Mouse (Mus musculus) stomach, embryonic 16.5 days (tissue): ENCODE measurements around the gene Cnppd1. TPM values are rescaled to one million over a fixed set of nuclear protein-coding genes. Genes with fewer than 3 reads are reported as not detected.
A peak's percentile ranks its signal among the peaks of the same experiment; 100 is the strongest.

Experiments used
- ATAC-seq: fragments of 200-750 bp; cut with Nextera tagmentation; 2 replicates; pipeline ENCODE4 v1.8.0; 2017; ENCODE audit warnings: moderate number of reproducible peaks, moderate TSS enrichment; ENCODE audit not compliant: insufficient read depth, low FRiP score
- H3K27ac ChIP-seq: fragments of 300-500 bp; sonication (generic); 2 replicates; pipeline ENCODE4 v1.5.1; 2014; ENCODE audit warnings: low read length
- H3K27me3 ChIP-seq: fragments of 300-500 bp; sonication (generic); 2 replicates; pipeline ENCODE4 v1.6.1; 2014; ENCODE audit warnings: low read length, control low read depth, mixed read lengths; ENCODE audit not compliant: control insufficient read depth, insufficient read depth
- H3K36me3 ChIP-seq: fragments of 300-500 bp; sonication (generic); 2 replicates; pipeline ENCODE4 v1.6.1; 2014; ENCODE audit warnings: low read length; ENCODE audit not compliant: control insufficient read depth, insufficient read depth
- H3K4me1 ChIP-seq: fragments of 300-500 bp; sonication (generic); 2 replicates; pipeline ENCODE4 v1.6.1; 2014; ENCODE audit warnings: low read length, control low read depth, mixed read lengths; ENCODE audit not compliant: control insufficient read depth, insufficient read depth
- H3K4me2 ChIP-seq: fragments of 300-500 bp; sonication (generic); 2 replicates; pipeline ENCODE4 v1.6.1; 2014; ENCODE audit warnings: low read depth, low read length, mixed read lengths
- H3K4me3 ChIP-seq: fragments of 300-500 bp; sonication (generic); replicated peaks from 2 replicates; pipeline ENCODE4 v1.5.1; 2014; ENCODE audit warnings: mild to moderate bottlenecking, low read length
- H3K9ac ChIP-seq: fragments of 300-500 bp; sonication (generic); 2 replicates; pipeline ENCODE4 v1.6.1; 2014; ENCODE audit warnings: low read length
- H3K9me3 ChIP-seq: fragments of 300-500 bp; sonication (generic); replicated peaks from 2 replicates; pipeline ENCODE4 v1.6.1; 2016; ENCODE audit warnings: low read length, control low read depth; ENCODE audit not compliant: control insufficient read depth
- WGBS: fragments of 180-500 bp; shearing (Covaris S2); extraction: QIAGEN DNeasy Blood & Tissue Kit; methylation state at CpG from one replicate; pipeline ENCODE4 v1.1.7; 2014; 5-methylcytosine and 5-hydroxymethylcytosine counted together
- polyA plus RNA-seq: library from polyadenylated mRNA; unstranded; fragments of >200 nt; fragmentation: Nextera tagmentation; extraction: Ambion mirVana; gene quantifications from 2 replicates; pipeline ENCODE4 v1.2.1, GENCODE M21; 2015

The Cnppd1 gene
- polyA plus RNA-seq: 41.4 and 43.4 TPM in 2 replicates

- H3K4me1 ChIP-seq: peaks cover 21% of the 10 kb centered on the region
- H3K4me3 ChIP-seq: peak within 1 kb of the TSS; percentile 96
- H3K27ac ChIP-seq: peak within 1 kb of the TSS; percentile 98
- 1% methylated on average over 91 of the region's 91 CpGs for WGBS
- peak; percentile 93 for ATAC-seq
- no peaks in the 10 kb centered on the region for H3K27me3 ChIP-seq
- H3K9me3 ChIP-seq: no peaks in the 10 kb centered on the region
- H3K4me2 ChIP-seq: peak within 1 kb of the TSS; percentile 78
- peaks cover 25% of the 10 kb centered on the region; the same call in 1 of the 2 replicates for H3K36me3 ChIP-seq
- H3K9ac ChIP-seq: peak within 1 kb of the TSS; percentile 97
Measured at GRCm38 (mm10) chr1:75142301-75143261, at the start of gene Cnppd1, which contains the start of gene Retreg2. Gene Cnppd1, minus strand, starts transcription at chr1:75142711. Gene Retreg2, plus strand, starts transcription at chr1:75142778.

GRCm38 (mm10) chr1:75191622-75192402, 49.3 kb upstream of the Cnppd1 start, which contains the start of the genes Ankzf1 and Atg9a:
Gene Ankzf1, plus strand, starts transcription at chr1:75192151.
Gene Atg9a, minus strand, starts transcription at chr1:75192196.
- Histone ChIP-seq H3K4me1 (peaks cover 17% of the 10 kb centered on the region), H3K4me2 (peak within 1 kb of the TSS; percentile 90), H3K27me3 (no peaks in the 10 kb centered on the region), H3K27ac (peak within 1 kb of the TSS; percentile 97), H3K9ac (peak within 1 kb of the TSS; percentile 96), H3K9me3 (no peaks in the 10 kb centered on the region), H3K36me3 (0 out of 2 replicates have a peak, but pooled peaks cover 4% of the 10 kb centered on the region), H3K4me3 (peak within 1 kb of the TSS; percentile 92)
- peak; percentile 100 for ATAC-seq
- under 1% methylated on average over 56 of the region's 56 CpGs for WGBS

- H3K4me2 ChIP-seq: peak overlapping the region; percentile 90
- peak overlapping the region; percentile 92 for H3K4me3 ChIP-seq
- no peaks in the 10 kb centered on the region for H3K27me3 ChIP-seq
- peaks cover 7% of the 10 kb centered on the region for H3K36me3 ChIP-seq
- 40% methylated on average over 5 of the region's 5 CpGs for WGBS
- peak overlapping the region; percentile 85 for H3K27ac ChIP-seq
- peaks cover 17% of the 10 kb centered on the region for H3K4me1 ChIP-seq
- peak overlapping the region; percentile 96 for H3K9ac ChIP-seq
- H3K9me3 ChIP-seq: no peaks in the 10 kb centered on the region
- no peak for ATAC-seq
Measured at GRCm38 (mm10) chr1:75191258-75191621, 48.7 kb upstream of the Cnppd1 start.

- H3K4me3 ChIP-seq: 0 out of 2 replicates have a peak overlapping the region, but pooled peaks have one; percentile 92
- H3K9me3 ChIP-seq: no peaks in the 10 kb centered on the region
- peak overlapping the region; percentile 96 for H3K9ac ChIP-seq
- peaks cover 17% of the 10 kb centered on the region for H3K4me1 ChIP-seq
- no peak overlapping the region for H3K27ac ChIP-seq
- H3K36me3 ChIP-seq: peaks cover 10% of the 10 kb centered on the region
- H3K27me3 ChIP-seq: no peaks in the 10 kb centered on the region
- WGBS: 41% methylated on average over 2 of the region's 2 CpGs
- no peak for ATAC-seq
- H3K4me2 ChIP-seq: peak overlapping the region; percentile 90; the same call in 1 of the 2 replicates
Measured at GRCm38 (mm10) chr1:75190577-75190976, 48.1 kb upstream of the Cnppd1 start.

- Histone ChIP-seq H3K9ac (no peak overlapping the region), H3K27ac (no peak overlapping the region), H3K4me1 (peaks cover 10% of the 10 kb centered on the region), H3K4me2 (no peak overlapping the region), H3K9me3 (no peaks in the 10 kb centered on the region), H3K27me3 (no peaks in the 10 kb centered on the region), H3K36me3 (peaks cover 11% of the 10 kb centered on the region), H3K4me3 (no peak overlapping the region)
- WGBS: 83% methylated on average over 2 of the region's 2 CpGs
- ATAC-seq: no peak
Measured at GRCm38 (mm10) chr1:75187914-75188483, 45.5 kb upstream of the Cnppd1 start.

- H3K4me3 ChIP-seq: no peak overlapping the region
- H3K36me3 ChIP-seq: peaks cover 19% of the 10 kb centered on the region
- H3K4me1 ChIP-seq: peaks cover 10% of the 10 kb centered on the region
- H3K4me2 ChIP-seq: no peak overlapping the region
- 0 out of 2 replicates have a peak, but pooled peaks cover 3% of the 10 kb centered on the region for H3K9me3 ChIP-seq
- no peak overlapping the region for H3K27ac ChIP-seq
- H3K27me3 ChIP-seq: no peaks in the 10 kb centered on the region
- H3K9ac ChIP-seq: no peak overlapping the region
- no peak for ATAC-seq
Measured at GRCm38 (mm10) chr1:75187126-75187525, 44.6 kb upstream of the Cnppd1 start.

GRCm38 (mm10) chr1:75185495-75185894, 43.0 kb upstream of the Cnppd1 start:
- 93% methylated on average over 11 of the region's 11 CpGs for WGBS
- Histone ChIP-seq H3K4me3 (no peak overlapping the region), H3K27me3 (no peaks in the 10 kb centered on the region), H3K27ac (no peak overlapping the region), H3K36me3 (peaks cover 20% of the 10 kb centered on the region), H3K4me1 (peaks cover 6% of the 10 kb centered on the region), H3K4me2 (no peak overlapping the region), H3K9ac (no peak overlapping the region), H3K9me3 (0 out of 2 replicates have a peak, but pooled peaks cover 3% of the 10 kb centered on the region)
- no peak for ATAC-seq

- no peak overlapping the region for H3K27ac ChIP-seq
- no peak overlapping the region for H3K4me3 ChIP-seq
- no peak overlapping the region for H3K4me2 ChIP-seq
- H3K36me3 ChIP-seq: peaks cover 16% of the 10 kb centered on the region
- no peak for ATAC-seq
- no peaks in the 10 kb centered on the region for H3K27me3 ChIP-seq
- no peak overlapping the region for H3K9ac ChIP-seq
- 0 out of 2 replicates have a peak, but pooled peaks cover 3% of the 10 kb centered on the region for H3K9me3 ChIP-seq
- 71% methylated on average over 4 of the region's 4 CpGs for WGBS
- peaks cover 13% of the 10 kb centered on the region for H3K4me1 ChIP-seq
Measured at GRCm38 (mm10) chr1:75182160-75182559, 39.6 kb upstream of the Cnppd1 start.
